Mouse (Mus musculus) myocyte (in vitro differentiated cells): Measurements from ENCODE around the gene 4930407I10Rik. TPM values are rescaled to one million over a fixed set of nuclear protein-coding genes. Genes with fewer than 3 reads are reported as not detected.

Experiments
- H3K27me3 ChIP-seq: one replicate; pipeline ENCODE4 v1.6.1; 2011; ENCODE audit not compliant: control insufficient read depth, insufficient read depth, insufficient read length
- H3K36me3 ChIP-seq: one replicate; pipeline ENCODE4 v1.6.1; 2011; ENCODE audit not compliant: control insufficient read depth, insufficient read depth
- H3K4me2 ChIP-seq: one replicate; pipeline ENCODE4 v1.6.1; 2011; ENCODE audit warnings: low read depth, control low read depth
- H3K4me3 ChIP-seq: one replicate; pipeline ENCODE4 v1.5.1; 2011; ENCODE audit warnings: mild to moderate bottlenecking, control low read depth, moderate library complexity
- H3K79me2 ChIP-seq: one replicate; pipeline ENCODE4 v1.6.1; 2011; ENCODE audit not compliant: control insufficient read depth, insufficient read depth
- H3ac ChIP-seq: one replicate; pipeline ENCODE4 v1.6.1; 2011; ENCODE audit not compliant: control insufficient read depth, insufficient read length
- CEBPB ChIP-seq: IDR thresholded peaks from 2 replicates; pipeline ENCODE4 v1.6.1; 2011; ENCODE audit warnings: mild to moderate bottlenecking, moderate library complexity; ENCODE audit not compliant: poor library complexity, insufficient read depth, severe bottlenecking
- E2F4 ChIP-seq: IDR thresholded peaks from one replicate; pipeline ENCODE4 v1.6.1; 2011; ENCODE audit warnings: mild to moderate bottlenecking, control low read depth, moderate library complexity; ENCODE audit not compliant: insufficient read depth
- MAX ChIP-seq: IDR thresholded peaks from one replicate; pipeline ENCODE4 v1.6.1; 2011; ENCODE audit warnings: low read depth, mild to moderate bottlenecking, control low read depth
- MYOD1 ChIP-seq, 3 experiments: IDR thresholded peaks; one replicate each; pipeline ENCODE4 v1.6.1; 2011; ENCODE audit warnings: control low read depth in 2 of 3, low read depth in 2 of 3, mild to moderate bottlenecking in 2 of 3, moderate library complexity in 1 of 3; ENCODE audit not compliant: insufficient read length in 2 of 3, control insufficient read depth in 1 of 3
- MYOG ChIP-seq, 3 experiments: IDR thresholded peaks; one replicate each; pipeline ENCODE4 v1.6.1; 2011; ENCODE audit warnings: control low read depth in 2 of 3, low read depth in 2 of 3, mild to moderate bottlenecking in 2 of 3; ENCODE audit not compliant: insufficient read length in 2 of 3, control insufficient read depth in 1 of 3, insufficient read depth in 1 of 3
- POLR2A ChIP-seq: IDR thresholded peaks from one replicate; pipeline ENCODE4 v1.6.1; 2011; ENCODE audit warnings: low read depth, mild to moderate bottlenecking, control low read depth, moderate library complexity; ENCODE audit not compliant: insufficient read length
- POLR2AphosphoS2 ChIP-seq: IDR thresholded peaks from one replicate; pipeline ENCODE4 v1.6.1; 2011; ENCODE audit warnings: low read depth, control low read depth; ENCODE audit not compliant: insufficient read length
- REST ChIP-seq: IDR thresholded peaks from one replicate; pipeline ENCODE4 v1.6.1; 2011; ENCODE audit warnings: mild to moderate bottlenecking, control low read depth, moderate library complexity; ENCODE audit not compliant: insufficient read depth, insufficient read length
- SRF ChIP-seq: IDR thresholded peaks from one replicate; pipeline ENCODE4 v1.6.1; 2011; ENCODE audit warnings: low read depth; ENCODE audit not compliant: control insufficient read depth, insufficient read length
- TCF12 ChIP-seq: IDR thresholded peaks from one replicate; pipeline ENCODE4 v1.6.1; 2011; ENCODE audit warnings: mild to moderate bottlenecking, control low read depth; ENCODE audit not compliant: poor library complexity, insufficient read depth, severe bottlenecking
- TCF3 ChIP-seq: IDR thresholded peaks from one replicate; pipeline ENCODE4 v1.6.1; 2011; ENCODE audit warnings: low read depth, control low read depth; ENCODE audit not compliant: insufficient read length
- USF1 ChIP-seq: IDR thresholded peaks from one replicate; pipeline ENCODE4 v1.6.1; 2011; ENCODE audit warnings: low read depth, mild to moderate bottlenecking, control low read depth, moderate library complexity
- polyA plus RNA-seq: library from polyadenylated mRNA; unstranded; fragments of >200 nt; fragmentation: generic; extraction: Trizol; gene quantifications from one replicate; pipeline ENCODE4 v1.2.1, GENCODE M21; 2012; ENCODE audit warnings: missing spikeins

The 4930407I10Rik gene
- polyA plus RNA-seq, 1 experiment: not detected

DNA sequence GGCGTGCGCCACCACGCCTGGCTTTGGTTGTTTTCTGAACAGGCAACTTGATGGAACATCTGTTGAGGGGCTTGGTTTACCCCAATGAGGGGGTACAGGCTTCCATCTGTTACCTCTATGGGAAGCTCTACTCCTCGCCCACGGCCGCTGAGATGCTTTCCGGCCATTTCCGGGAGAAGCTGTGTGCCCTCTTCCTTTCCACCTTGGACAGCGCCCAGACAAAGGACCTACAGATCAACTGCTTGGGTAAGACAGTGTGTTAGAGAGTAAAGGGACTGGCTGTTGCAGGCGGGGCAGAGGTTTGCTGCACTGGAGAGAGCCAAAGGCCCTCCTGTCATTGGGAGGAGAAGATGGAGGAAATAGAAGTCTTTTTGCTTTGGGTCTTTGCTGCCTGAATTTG is 20.9 kb downstream of the 4930407I10Rik start:
- Histone ChIP-seq H3K4me3 (no peak overlapping the region), H3K27me3 (peaks cover 64% of the 10 kb centered on the region), H3K4me2 (no peak overlapping the region), H3K79me2 (no peaks in the 10 kb centered on the region), H3K36me3 (no peaks in the 10 kb centered on the region), H3ac (no peak overlapping the region)
- TF ChIP-seq SRF: no peak
- TF ChIP-seq REST: peak; percentile 75
- no peak for TF ChIP-seq POLR2A

DNA sequence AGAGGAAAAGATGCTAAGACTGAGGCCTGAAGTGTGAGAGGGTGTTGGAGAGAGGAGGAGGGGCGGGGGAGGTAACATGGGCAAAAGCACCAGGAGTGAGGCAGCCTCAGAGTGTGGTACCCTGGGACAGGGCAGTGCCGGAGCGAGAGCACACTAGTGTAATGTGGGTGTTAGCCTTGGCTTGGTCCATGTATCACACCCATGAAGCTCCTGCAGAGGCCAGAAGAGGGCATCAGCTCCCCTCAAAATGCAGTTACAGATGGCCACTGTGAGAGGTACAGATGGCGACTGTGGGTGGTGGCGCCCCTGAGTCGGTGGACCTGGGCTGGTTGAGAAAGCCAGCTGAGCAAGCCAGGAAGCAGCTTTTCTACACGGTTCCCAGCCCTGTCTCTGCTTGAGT is 22.2 kb downstream of the 4930407I10Rik start:
- H3K79me2 ChIP-seq: no peaks in the 10 kb centered on the region
- no peak overlapping the region for H3K4me3 ChIP-seq
- peaks cover 68% of the 10 kb centered on the region for H3K27me3 ChIP-seq
- TF ChIP-seq TCF3 (no peak), MYOG (IDR thresholded peaks at IDR 0.05; ENCODE audit: control insufficient read depth in 1 of 3, insufficient read depth in 1 of 3, insufficient read length in 2 of 3, low read depth in 2 of 3) (no peak), REST (no peak), POLR2AphosphoS2 (no peak), CEBPB (no peak), TCF12 (no peak), MAX (no peak), SRF (no peak), MYOD1 (IDR thresholded peaks at IDR 0.05; ENCODE audit: control insufficient read depth in 1 of 3, insufficient read length in 2 of 3, low read depth in 2 of 3) (no peak), POLR2A (no peak), E2F4 (no peak), USF1 (no peak)
- H3K4me2 ChIP-seq: no peak overlapping the region
- H3ac ChIP-seq: no peak overlapping the region
- no peaks in the 10 kb centered on the region for H3K36me3 ChIP-seq

DNA sequence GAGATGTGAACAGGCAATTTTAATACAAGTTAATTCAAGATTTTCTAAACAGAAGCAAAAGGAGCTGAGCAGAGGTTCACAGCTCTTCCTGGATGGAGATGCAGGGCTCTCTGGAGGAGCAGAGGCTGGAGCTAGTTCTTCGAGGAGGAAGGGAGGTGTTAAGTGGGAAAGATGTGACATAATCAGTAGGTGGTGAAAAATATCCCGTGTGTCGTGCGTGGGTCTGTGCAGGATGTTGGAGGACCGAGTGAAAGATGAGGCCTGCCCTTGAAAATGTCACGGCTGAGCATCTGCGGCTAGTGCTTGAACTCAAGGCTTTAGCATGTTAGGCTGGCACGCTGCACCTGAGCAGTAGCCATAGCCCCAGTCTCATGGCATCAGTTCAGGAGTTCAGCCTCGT is 26.7 kb downstream of the 4930407I10Rik start:
- Histone ChIP-seq H3K79me2 (no peaks in the 10 kb centered on the region), H3K27me3 (peaks cover 84% of the 10 kb centered on the region), H3ac (no peak overlapping the region)

DNA sequence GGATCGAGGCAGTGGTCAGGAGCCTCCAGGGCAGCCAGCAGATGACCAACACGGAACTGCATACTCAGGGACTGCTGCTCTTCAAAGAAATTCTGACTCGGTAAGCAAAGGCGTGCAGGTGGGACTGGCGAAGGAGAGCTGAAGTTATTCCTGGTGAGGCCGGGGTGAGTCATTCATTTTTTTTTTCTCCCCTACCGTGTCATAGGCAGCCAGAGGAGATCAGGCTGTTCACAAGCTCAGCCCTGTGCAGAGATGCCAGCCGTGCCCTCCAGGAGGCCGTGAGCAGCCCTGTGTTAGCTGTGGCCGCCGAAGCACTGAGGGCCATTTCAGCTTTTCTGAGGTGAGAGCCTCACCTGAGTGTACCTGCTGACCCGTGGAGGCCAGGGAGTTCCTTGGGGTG is 27.2 kb downstream of the 4930407I10Rik start:
- peaks cover 84% of the 10 kb centered on the region for H3K27me3 ChIP-seq
- H3ac ChIP-seq: no peak overlapping the region
- no peak overlapping the region for H3K4me2 ChIP-seq
- TF ChIP-seq SRF: no peak
- TF ChIP-seq POLR2A: no peak
- no peak for TF ChIP-seq MAX
- no peak for TF ChIP-seq MYOG (IDR thresholded peaks at IDR 0.05; ENCODE audit: control insufficient read depth in 1 of 3, insufficient read depth in 1 of 3, insufficient read length in 2 of 3, low read depth in 2 of 3)
- TF ChIP-seq TCF3: no peak
- no peak for TF ChIP-seq REST
- no peak for TF ChIP-seq TCF12
- no peak for TF ChIP-seq E2F4
- TF ChIP-seq MYOD1 (IDR thresholded peaks at IDR 0.05; ENCODE audit: control insufficient read depth in 1 of 3, insufficient read length in 2 of 3, low read depth in 2 of 3): no peak
- TF ChIP-seq USF1: no peak
- H3K79me2 ChIP-seq: no peaks in the 10 kb centered on the region
- H3K36me3 ChIP-seq: no peaks in the 10 kb centered on the region
- H3K4me3 ChIP-seq: no peak overlapping the region

More for the DNA sequence above, 26.7 kb downstream of the 4930407I10Rik start:
- H3K4me2 ChIP-seq: no peak overlapping the region
- H3K36me3 ChIP-seq: no peaks in the 10 kb centered on the region
- TF ChIP-seq USF1 (no peak), MAX (no peak), CEBPB (no peak), REST (no peak), TCF3 (no peak)
- no peak overlapping the region for H3K4me3 ChIP-seq

DNA sequence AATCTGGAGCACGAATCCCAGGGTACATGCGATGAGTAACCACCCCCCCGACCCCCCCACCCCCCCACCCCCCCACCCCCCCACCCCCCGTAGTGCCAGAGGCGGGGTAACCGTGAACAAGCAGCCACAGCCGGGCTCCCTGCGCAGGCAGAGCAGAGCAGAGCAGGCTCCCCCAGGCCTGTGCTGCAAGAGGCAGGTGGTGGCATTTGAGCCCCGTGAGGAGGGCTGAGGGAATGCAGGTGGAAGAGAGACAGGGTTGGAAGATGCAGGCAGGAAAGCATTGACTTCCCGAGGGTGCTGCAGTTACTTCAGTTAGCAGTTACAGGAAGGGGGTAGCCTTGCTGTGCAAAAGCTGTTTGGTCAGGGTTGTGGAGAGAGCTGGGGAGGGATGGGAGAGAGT is 28.3 kb downstream of the 4930407I10Rik start:
- Histone ChIP-seq H3K4me3 (no peak overlapping the region), H3K79me2 (no peaks in the 10 kb centered on the region), H3K27me3 (peaks cover 85% of the 10 kb centered on the region), H3K36me3 (no peaks in the 10 kb centered on the region), H3K4me2 (no peak overlapping the region), H3ac (no peak overlapping the region)
- no peak for TF ChIP-seq CEBPB
- TF ChIP-seq TCF3: no peak
- no peak for TF ChIP-seq REST
- TF ChIP-seq POLR2AphosphoS2: no peak
- no peak for TF ChIP-seq MYOD1 (IDR thresholded peaks at IDR 0.05; ENCODE audit: control insufficient read depth in 1 of 3, insufficient read length in 2 of 3, low read depth in 2 of 3)
- no peak for TF ChIP-seq MYOG (IDR thresholded peaks at IDR 0.05; ENCODE audit: control insufficient read depth in 1 of 3, insufficient read depth in 1 of 3, insufficient read length in 2 of 3, low read depth in 2 of 3)
- no peak for TF ChIP-seq E2F4
- no peak for TF ChIP-seq SRF
- no peak for TF ChIP-seq TCF12
- TF ChIP-seq MAX: no peak
- TF ChIP-seq USF1: no peak
- no peak for TF ChIP-seq POLR2A
